7 mouse cellular contexts compared by ENCODE assay signal in genomic region chr5:113736113-113736502, GRCm38 (mm10). TPM values are rescaled to one million over a fixed set of nuclear protein-coding genes. Genes with fewer than 3 reads are reported as not detected.
DNase-seq lines count a peak whose midpoint lies in the region; ATAC-seq and TF ChIP-seq lines count a peak whose summit lies in the region.

No protein-coding gene starts in this region.

- TF ChIP-seq POLR2A in spleen, adult 2 months (IDR thresholded peaks at IDR 0.05; ENCODE audit: low read depth, low read length): no peak

- H3K4me1 ChIP-seq in spleen, adult 2 months (ENCODE audit: control insufficient read depth, insufficient read depth, insufficient read length): peaks cover 4% of the 10 kb centered on the region; the same call in 1 of the 2 replicates
- H3K4me1 ChIP-seq in forebrain, embryonic 12.5 days: peaks cover 21% of the 10 kb centered on the region
- peaks cover 26% of the 10 kb centered on the region for H3K4me1 ChIP-seq in liver, embryonic 12.5 days

- H3K4me2 ChIP-seq in forebrain, embryonic 12.5 days: peak overlapping the region; percentile 86
- H3K4me2 ChIP-seq in liver, embryonic 12.5 days: peak overlapping the region; percentile 93

- no peak for DNase-seq in spleen, adult 2 months (ENCODE audit: low read depth in 1 of 2, low spot score in 2 of 2)
- DNase-seq in spleen, postnatal 10 days (ENCODE audit: low spot score in 2 of 2): no peak
- no peak for DNase-seq in adrenal gland, adult 2 months
- no peak for DNase-seq in gastrocnemius, postnatal 14 days
- DNase-seq in frontal cortex, adult 2 months (ENCODE audit: extremely low spot score in 1 of 2, low spot score in 1 of 2): no peak

- no peaks in the 10 kb centered on the region for H3K27me3 ChIP-seq in spleen, adult 2 months (ENCODE audit: control insufficient read depth, insufficient read depth, low read length)
- H3K27me3 ChIP-seq in forebrain, embryonic 12.5 days: no peaks in the 10 kb centered on the region
- H3K27me3 ChIP-seq in liver, embryonic 12.5 days (replicated peaks): no peaks in the 10 kb centered on the region

- intact Hi-C loops in gastrocnemius, postnatal 14 days (cut with DNase I; ENCODE audit: low total_unique reads): loop anchor here (2.0 kb wide), 1 partner anchor 35 kb away; no protein-coding TSS in a partner anchor

- peak overlapping the region; percentile 86 for H3K27ac ChIP-seq in spleen, adult 2 months (ENCODE audit: insufficient read depth, low read length)
- H3K27ac ChIP-seq in forebrain, embryonic 12.5 days: peak overlapping the region; percentile 96
- H3K27ac ChIP-seq in liver, embryonic 12.5 days: peak overlapping the region; percentile 93

- no peaks in the 10 kb centered on the region for H3K9me3 ChIP-seq in forebrain, embryonic 12.5 days
- no peaks in the 10 kb centered on the region for H3K9me3 ChIP-seq in liver, embryonic 12.5 days (replicated peaks)

- H3K9ac ChIP-seq in forebrain, embryonic 12.5 days: peak overlapping the region; percentile 65
- H3K9ac ChIP-seq in liver, embryonic 12.5 days: peak overlapping the region; percentile 75

- peaks cover 18% of the 10 kb centered on the region for H3K36me3 ChIP-seq in spleen, adult 2 months (ENCODE audit: control insufficient read depth, insufficient read depth, low read length)
- peaks cover 35% of the 10 kb centered on the region for H3K36me3 ChIP-seq in forebrain, embryonic 12.5 days (replicated peaks)
- H3K36me3 ChIP-seq in liver, embryonic 12.5 days: peaks cover 42% of the 10 kb centered on the region

- no peak for TF ChIP-seq CTCF in spleen, adult 2 months (IDR thresholded peaks at IDR 0.05; ENCODE audit: extremely low read depth, insufficient read depth, insufficient read length, insufficient replicate concordance)

- ATAC-seq in forebrain, embryonic 12.5 days (ENCODE audit: low FRiP score): peak; percentile 36; the same call in 1 of the 2 replicates
- ATAC-seq in liver, embryonic 12.5 days: no peak

- 1% methylated on average over 10 of the region's 10 CpGs for WGBS in spleen, adult 2 months
- 6% methylated on average over 10 of the region's 10 CpGs for WGBS in forebrain, embryonic 12.5 days
- 7% methylated on average over 10 of the region's 10 CpGs for WGBS in liver, embryonic 12.5 days (ENCODE audit: insufficient replicate concordance)

- H3K4me3 ChIP-seq in spleen, adult 2 months (ENCODE audit: extremely low read depth, insufficient read depth, insufficient read length): peak overlapping the region; percentile 85
- H3K4me3 ChIP-seq in forebrain, embryonic 12.5 days (replicated peaks): peak overlapping the region; percentile 71
- H3K4me3 ChIP-seq in liver, embryonic 12.5 days: peak overlapping the region; percentile 75

RNA-seq across cellular contexts. Expression of gene Ficd, which starts 0.5 kb away (rescaled TPM):
- 5.0 and 6.4 TPM in 2 replicates for polyA plus RNA-seq in spleen, adult 2 months (2012; rRNA removed)
- polyA plus RNA-seq in forebrain, embryonic 12.5 days (2016; fragmentation: Nextera tagmentation; extraction: Ambion mirVana): 5.4 and 7.2 TPM in 2 replicates
- 2.9 and 3.3 TPM in 2 replicates for polyA plus RNA-seq in liver, embryonic 12.5 days (2016; fragmentation: Nextera tagmentation; extraction: Ambion mirVana)
- 10 to 100 TPM; 10.5 to 19.5 TPM for total RNA-seq in adrenal gland, adult 2 months (2021)
- polyA plus RNA-seq in adrenal gland, adult 2 months (2012; rRNA removed): 11.8 and 12.3 TPM in 2 replicates
- 1 to 10 TPM; 4.9 TPM for total RNA-seq in gastrocnemius, postnatal 14 days (2021)
- 9.4 and 9.5 TPM in 2 replicates for polyA plus RNA-seq in frontal cortex, adult 2 months (2012; rRNA removed)

RNA-seq across cellular contexts. Expression of gene 1700069L16Rik, which starts 11.5 kb away (rescaled TPM):
- not detected in 2 replicates for polyA plus RNA-seq in spleen, adult 2 months (2012; rRNA removed)
- not detected in 2 replicates for polyA plus RNA-seq in forebrain, embryonic 12.5 days (2016; fragmentation: Nextera tagmentation; extraction: Ambion mirVana)
- not detected in 2 replicates for polyA plus RNA-seq in liver, embryonic 12.5 days (2016; fragmentation: Nextera tagmentation; extraction: Ambion mirVana)
- total RNA-seq in adrenal gland, adult 2 months (2021): not detected
- not detected in 2 replicates for polyA plus RNA-seq in adrenal gland, adult 2 months (2012; rRNA removed)
- not detected for total RNA-seq in gastrocnemius, postnatal 14 days (2021)
- not detected in 2 replicates for polyA plus RNA-seq in frontal cortex, adult 2 months (2012; rRNA removed)

RNA-seq across cellular contexts. Expression of gene Sart3, which starts 36.2 kb away (rescaled TPM):
- polyA plus RNA-seq in spleen, adult 2 months (2012; rRNA removed): 27.2 and 28.0 TPM in 2 replicates
- 78.4 and 78.8 TPM in 2 replicates for polyA plus RNA-seq in forebrain, embryonic 12.5 days (2016; fragmentation: Nextera tagmentation; extraction: Ambion mirVana)
- 39.9 and 40.4 TPM in 2 replicates for polyA plus RNA-seq in liver, embryonic 12.5 days (2016; fragmentation: Nextera tagmentation; extraction: Ambion mirVana)
- 10 to 100 TPM; 26.3 to 29.8 TPM for total RNA-seq in adrenal gland, adult 2 months (2021)
- polyA plus RNA-seq in adrenal gland, adult 2 months (2012; rRNA removed): 12.7 and 16.2 TPM in 2 replicates
- total RNA-seq in gastrocnemius, postnatal 14 days (2021): 1 to 10 TPM; 6.5 to 6.9 TPM
- polyA plus RNA-seq in frontal cortex, adult 2 months (2012; rRNA removed): 39.0 and 44.1 TPM in 2 replicates

RNA-seq across cellular contexts. Expression of gene Iscu, which starts 36.4 kb away (rescaled TPM):
- polyA plus RNA-seq in spleen, adult 2 months (2012; rRNA removed): 77.5 and 79.7 TPM in 2 replicates
- 107 and 113 TPM in 2 replicates for polyA plus RNA-seq in forebrain, embryonic 12.5 days (2016; fragmentation: Nextera tagmentation; extraction: Ambion mirVana)
- 109 and 112 TPM in 2 replicates for polyA plus RNA-seq in liver, embryonic 12.5 days (2016; fragmentation: Nextera tagmentation; extraction: Ambion mirVana)
- total RNA-seq in adrenal gland, adult 2 months (2021): 100 to 1,000 TPM; 657 to 936 TPM
- polyA plus RNA-seq in adrenal gland, adult 2 months (2012; rRNA removed): 305 and 399 TPM in 2 replicates
- total RNA-seq in gastrocnemius, postnatal 14 days (2021): 100 to 1,000 TPM in 1 of 2 experiments, 10 to 100 TPM in 1; 92.5 to 102 TPM
- polyA plus RNA-seq in frontal cortex, adult 2 months (2012; rRNA removed): 202 and 208 TPM in 2 replicates
